Mouse (Mus musculus): ENCODE measurements around the gene Il17c.

Il17c gene

GRCm38 (mm10) chr8:122421376-122422070 lies at the start of gene Il17c:
TSS of gene Il17c (plus strand) at chr8:122422020.
- no peak for DNase-seq (ENCODE audit: low read depth, low spot score)

GRCm38 (mm10) chr8:122375320-122375719 lies 46.5 kb upstream of the Il17c start:
- DNase-seq (ENCODE audit: low read depth, low spot score): no peak

- no peak for DNase-seq (ENCODE audit: low read depth, low spot score)
These were observed 46.0 kb upstream of the Il17c start for GRCm38 (mm10) chr8:122375751-122376364.

- peak; percentile 99 for DNase-seq (ENCODE audit: low read depth, low spot score)
These were observed 45.2 kb upstream of the Il17c start, which contains the start of gene Zc3h18 for GRCm38 (mm10) chr8:122376365-122377231. TSS of gene Zc3h18 (plus strand) at chr8:122376609.

- DNase-seq (ENCODE audit: low read depth, low spot score): no peak
These were observed 38.8 kb upstream of the Il17c start for GRCm38 (mm10) chr8:122383039-122383438.

GRCm38 (mm10) chr8:122389357-122389756 lies 32.5 kb upstream of the Il17c start:
- DNase-seq (ENCODE audit: low read depth, low spot score): no peak

- DNase-seq (ENCODE audit: low read depth, low spot score): no peak
These were observed 31.1 kb upstream of the Il17c start for GRCm38 (mm10) chr8:122390758-122391157.

- no peak for DNase-seq (ENCODE audit: low read depth, low spot score)
These were observed 28.1 kb upstream of the Il17c start for GRCm38 (mm10) chr8:122393717-122394116.

GRCm38 (mm10) chr8:122395291-122395690 lies 26.5 kb upstream of the Il17c start:
- DNase-seq (ENCODE audit: low read depth, low spot score): no peak

GRCm38 (mm10) chr8:122398186-122398585 lies 23.6 kb upstream of the Il17c start:
- no peak for DNase-seq (ENCODE audit: low read depth, low spot score)

GRCm38 (mm10) chr8:122405146-122405805 lies 16.5 kb upstream of the Il17c start:
- DNase-seq (ENCODE audit: low read depth, low spot score): no peak

- DNase-seq (ENCODE audit: low read depth, low spot score): no peak
These were observed 14.1 kb upstream of the Il17c start for GRCm38 (mm10) chr8:122407678-122408077.

- DNase-seq (ENCODE audit: low read depth, low spot score): no peak
These were observed 7.5 kb upstream of the Il17c start for GRCm38 (mm10) chr8:122414311-122414710.

GRCm38 (mm10) chr8:122415554-122415953 lies 6.3 kb upstream of the Il17c start:
- no peak for DNase-seq (ENCODE audit: low read depth, low spot score)

- no peak for DNase-seq (ENCODE audit: low read depth, low spot score)
These were observed 1.8 kb upstream of the Il17c start for GRCm38 (mm10) chr8:122419881-122420555.

- DNase-seq (ENCODE audit: low read depth, low spot score): no peak
These were observed 1.4 kb downstream of the Il17c start for GRCm38 (mm10) chr8:122423217-122423616.

- no peak for DNase-seq (ENCODE audit: low read depth, low spot score)
These were observed 1.8 kb downstream of the Il17c start for GRCm38 (mm10) chr8:122423659-122424058.

GRCm38 (mm10) chr8:122426145-122426544 lies 4.3 kb downstream of the Il17c start:
- no peak for DNase-seq (ENCODE audit: low read depth, low spot score)

GRCm38 (mm10) chr8:122427607-122428006 lies 5.8 kb downstream of the Il17c start:
- no peak for DNase-seq (ENCODE audit: low read depth, low spot score)

GRCm38 (mm10) chr8:122428163-122428562 lies 6.3 kb downstream of the Il17c start:
- DNase-seq (ENCODE audit: low read depth, low spot score): no peak

- no peak for DNase-seq (ENCODE audit: low read depth, low spot score)
These were observed 8.3 kb downstream of the Il17c start for GRCm38 (mm10) chr8:122430058-122430636.

All from forelimb bud, embryonic 11.5 days (tissue).